Mouse (Mus musculus) hindbrain, postnatal 0 days (tissue): ENCODE measurements around the gene Gm11096. TPM values are rescaled to one million over a fixed set of nuclear protein-coding genes. Genes with fewer than 3 reads are reported as not detected.
A peak's percentile ranks its signal among the peaks of the same experiment; 100 is the strongest.

Experiments used
- ATAC-seq: fragments of 200-750 bp; cut with Nextera tagmentation; 2 replicates; pipeline ENCODE4 v1.8.0; 2017; ENCODE audit warnings: mild to moderate bottlenecking, moderate TSS enrichment, moderate library complexity
- DNase-seq: peaks from one replicate; pipeline ENCODE4 v3.0.0-alpha.2; 2015; ENCODE audit warnings: low spot score
- H3K27ac ChIP-seq: fragments of 300-500 bp; sonication (generic); 2 replicates; pipeline ENCODE4 v1.5.1; 2014; ENCODE audit warnings: mild to moderate bottlenecking
- H3K27me3 ChIP-seq: fragments of 300-500 bp; sonication (generic); 2 replicates; pipeline ENCODE4 v1.6.1; 2014; ENCODE audit warnings: low read length, mixed read lengths; ENCODE audit not compliant: insufficient read depth
- H3K36me3 ChIP-seq: fragments of 300-500 bp; sonication (generic); 2 replicates; pipeline ENCODE4 v1.6.1; 2014; ENCODE audit warnings: low read length, mixed read lengths; ENCODE audit not compliant: insufficient read depth
- H3K4me1 ChIP-seq: fragments of 300-500 bp; sonication (generic); 2 replicates; pipeline ENCODE4 v1.6.1; 2014; ENCODE audit warnings: antibody characterized with exemption, low read length, mixed read lengths; ENCODE audit not compliant: insufficient read depth
- H3K4me2 ChIP-seq: fragments of 300-500 bp; sonication (generic); 2 replicates; pipeline ENCODE4 v1.6.1; 2014; ENCODE audit warnings: low read depth, mild to moderate bottlenecking, low read length, moderate library complexity, mixed read lengths
- H3K4me3 ChIP-seq: fragments of 300-500 bp; sonication (generic); 2 replicates; pipeline ENCODE4 v1.5.1; 2014; ENCODE audit warnings: low read length
- H3K9ac ChIP-seq: fragments of 300-500 bp; sonication (generic); replicated peaks from 2 replicates; pipeline ENCODE4 v1.6.1; 2014; ENCODE audit warnings: mild to moderate bottlenecking, low read length, moderate library complexity, mixed read lengths
- H3K9me3 ChIP-seq: fragments of 300-500 bp; sonication (generic); 2 replicates; pipeline ENCODE4 v1.6.1; 2016; ENCODE audit warnings: low read length, mixed read lengths
- CTCF ChIP-seq: IDR thresholded peaks from 2 replicates; pipeline ENCODE4 v1.5.1; 2016; ENCODE audit warnings: antibody characterized with exemption, control low read depth, low read depth
- WGBS: fragments of 180-500 bp; shearing (Covaris S2); extraction: QIAGEN DNeasy Blood & Tissue Kit; methylation state at CpG from one replicate; pipeline ENCODE4 v1.1.7; 2014; 5-methylcytosine and 5-hydroxymethylcytosine counted together
- polyA plus RNA-seq: library from polyadenylated mRNA; unstranded; fragments of >200 nt; fragmentation: Nextera tagmentation; extraction: Ambion mirVana; gene quantifications from 2 replicates; pipeline ENCODE4 v1.2.1, GENCODE M21; 2015
- total RNA-seq: library from RNA; depleted of rRNA; stranded (reverse); fragments of >200 nt; gene quantifications from 2 replicates; pipeline ENCODE4 v1.2.3, GENCODE M21; 2014

Gm11096 gene
- total and polyA plus RNA-seq, 2 experiments from 2014 or later, result not detected

DNA sequence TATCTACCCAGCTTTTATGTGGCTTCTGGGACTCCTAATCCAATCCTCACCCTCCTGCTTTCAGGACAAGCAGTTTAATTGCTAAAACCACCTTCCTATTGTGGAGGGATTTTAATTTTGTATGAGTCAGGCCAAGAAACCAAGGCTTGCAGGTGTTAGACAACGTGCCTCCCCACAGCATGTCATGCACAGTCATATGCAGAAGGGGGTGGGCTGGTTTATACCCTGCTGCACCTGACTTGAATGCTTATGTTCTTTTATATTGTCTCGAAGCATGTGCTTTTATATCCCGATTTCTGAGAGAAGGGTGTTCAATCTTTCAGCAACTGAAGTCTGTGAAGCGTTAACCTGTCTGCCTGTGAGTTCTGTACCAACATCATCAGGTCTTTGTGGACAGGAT lies 37.3 kb upstream of the Gm11096 start:
- H3K27ac ChIP-seq, result no peak overlapping the region
- no peak for TF ChIP-seq CTCF
- H3K27me3 ChIP-seq, result no peaks in the 10 kb centered on the region
- DNase-seq (no peak), ATAC-seq (no peak)
- no peak overlapping the region for H3K4me2 ChIP-seq
- H3K4me3 ChIP-seq, result no peak overlapping the region
- H3K36me3 ChIP-seq, result peaks cover 6% of the 10 kb centered on the region; the same call in 1 of the 2 replicates
- no peaks in the 10 kb centered on the region for H3K9me3 ChIP-seq
- WGBS, result 47% methylated on average over 4 of the region's 4 CpGs
- 0 out of 2 replicates have a peak, but pooled peaks cover 5% of the 10 kb centered on the region for H3K4me1 ChIP-seq
- H3K9ac ChIP-seq, result no peak overlapping the region

DNA sequence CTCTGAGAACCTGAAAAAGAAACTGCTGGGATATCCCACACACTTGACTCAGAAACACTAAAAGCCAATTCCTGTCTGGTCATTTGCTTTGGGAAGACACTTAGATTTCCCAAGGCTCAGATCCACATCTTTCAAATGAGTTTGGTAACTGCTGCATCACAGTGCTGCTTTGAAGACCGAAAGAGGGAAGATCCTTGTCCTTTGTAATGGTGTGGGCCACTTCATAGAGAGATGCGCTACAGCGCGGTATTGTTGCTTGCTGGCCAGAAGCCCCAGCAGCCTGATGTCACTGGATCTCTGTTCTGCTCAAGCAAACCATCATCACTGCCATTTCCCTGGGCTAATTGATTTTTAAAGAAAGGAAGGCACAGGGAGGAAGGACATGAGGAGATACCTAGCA lies 28.8 kb upstream of the Gm11096 start:
- H3K9ac ChIP-seq, result no peak overlapping the region
- no peak for TF ChIP-seq CTCF
- 87% methylated on average over 4 of the region's 4 CpGs for WGBS
- H3K4me1 ChIP-seq, result no peaks in the 10 kb centered on the region
- no peak overlapping the region for H3K4me3 ChIP-seq
- H3K36me3 ChIP-seq, result peaks cover 2% of the 10 kb centered on the region; the same call in 1 of the 2 replicates
- H3K9me3 ChIP-seq, result no peaks in the 10 kb centered on the region
- DNase-seq (no peak), ATAC-seq (no peak)
- no peak overlapping the region for H3K27ac ChIP-seq
- H3K27me3 ChIP-seq, result no peaks in the 10 kb centered on the region
- H3K4me2 ChIP-seq, result no peak overlapping the region

DNA sequence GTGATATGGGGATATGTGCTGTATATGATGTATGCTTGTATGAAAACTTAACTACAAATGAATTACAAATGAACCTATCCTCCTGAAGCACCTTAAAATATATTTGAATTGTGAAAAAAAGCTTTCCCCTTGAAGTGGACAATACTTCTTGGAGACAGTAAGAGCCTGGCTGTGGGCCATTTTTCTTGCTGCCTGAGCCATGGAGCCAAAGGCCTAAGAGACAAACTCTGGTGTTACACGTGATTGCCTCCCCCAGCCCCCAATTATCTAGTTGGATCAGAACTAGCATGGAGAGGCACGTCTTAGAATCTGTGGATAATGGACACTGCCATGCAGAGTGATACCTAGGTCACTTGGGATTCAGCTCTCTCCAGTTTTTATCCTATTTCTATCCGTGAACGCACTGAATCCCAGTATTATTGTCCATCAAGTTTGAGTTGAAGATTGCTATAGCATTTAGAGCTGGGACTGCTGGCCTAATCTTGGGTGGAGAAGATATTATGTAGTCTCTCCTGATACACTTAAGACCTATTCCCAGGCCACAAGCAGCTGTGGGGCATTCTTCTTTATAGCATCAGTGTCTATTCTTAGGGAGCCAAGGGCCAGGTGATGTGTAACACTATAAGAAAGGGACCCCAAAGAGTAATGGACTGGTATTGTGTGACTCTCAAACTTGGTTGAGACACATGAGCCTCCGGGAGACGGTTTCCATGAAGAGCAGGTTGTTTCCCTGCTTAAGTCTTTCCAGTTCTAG lies 25.0 kb upstream of the Gm11096 start:
- DNase-seq, result no peak
- Histone ChIP-seq H3K4me2 (no peak overlapping the region), H3K9me3 (no peaks in the 10 kb centered on the region), H3K9ac (no peak overlapping the region), H3K27ac (no peak overlapping the region), H3K36me3 (no peaks in the 10 kb centered on the region), H3K4me1 (no peaks in the 10 kb centered on the region), H3K4me3 (no peak overlapping the region), H3K27me3 (no peaks in the 10 kb centered on the region)
- ATAC-seq, result no peak
- TF ChIP-seq CTCF, result no peak
- 78% methylated on average over 6 of the region's 6 CpGs for WGBS

DNA sequence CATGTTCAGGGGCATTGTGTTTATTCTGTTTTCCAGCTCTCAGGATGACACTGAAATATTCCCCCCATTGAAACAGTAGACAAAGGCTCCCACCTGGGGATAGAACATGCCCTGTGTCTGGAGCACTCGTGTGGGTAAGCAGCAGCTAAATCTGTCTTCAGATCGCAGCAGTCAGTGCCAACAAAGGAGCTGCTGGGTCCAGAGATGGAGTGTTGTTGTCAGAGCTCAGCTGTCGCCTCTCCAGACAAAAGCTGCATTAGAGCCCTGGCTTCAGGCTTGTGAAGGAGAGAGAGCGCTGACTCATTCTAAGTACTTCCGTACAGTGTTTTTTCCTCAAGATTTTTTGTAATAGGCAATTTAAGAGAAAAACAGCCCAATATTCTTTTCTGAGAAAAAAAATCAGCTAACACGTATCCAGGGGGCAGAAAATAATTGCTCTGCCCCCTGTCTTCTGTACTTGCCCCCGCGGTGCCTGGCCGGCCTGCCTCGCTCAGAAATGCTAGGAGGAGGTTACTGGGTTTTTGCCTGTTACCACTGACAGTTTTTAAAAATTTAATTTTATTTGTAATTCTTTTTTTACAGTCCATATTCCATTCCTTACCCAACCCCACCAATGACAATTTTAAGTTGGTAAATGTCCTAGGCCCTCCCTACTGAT lies 21.6 kb upstream of the Gm11096 start:
- H3K4me3 ChIP-seq, result no peak overlapping the region
- H3K4me2 ChIP-seq, result no peak overlapping the region
- DNase-seq, result peak; percentile 54
- TF ChIP-seq CTCF, result no peak
- H3K36me3 ChIP-seq, result no peaks in the 10 kb centered on the region
- H3K27ac ChIP-seq, result no peak overlapping the region
- no peak overlapping the region for H3K9ac ChIP-seq
- 50% methylated on average over 10 of the region's 10 CpGs for WGBS
- no peaks in the 10 kb centered on the region for H3K4me1 ChIP-seq
- no peaks in the 10 kb centered on the region for H3K27me3 ChIP-seq
- peak; percentile 61; the same call in 1 of the 2 replicates for ATAC-seq
- no peaks in the 10 kb centered on the region for H3K9me3 ChIP-seq

DNA sequence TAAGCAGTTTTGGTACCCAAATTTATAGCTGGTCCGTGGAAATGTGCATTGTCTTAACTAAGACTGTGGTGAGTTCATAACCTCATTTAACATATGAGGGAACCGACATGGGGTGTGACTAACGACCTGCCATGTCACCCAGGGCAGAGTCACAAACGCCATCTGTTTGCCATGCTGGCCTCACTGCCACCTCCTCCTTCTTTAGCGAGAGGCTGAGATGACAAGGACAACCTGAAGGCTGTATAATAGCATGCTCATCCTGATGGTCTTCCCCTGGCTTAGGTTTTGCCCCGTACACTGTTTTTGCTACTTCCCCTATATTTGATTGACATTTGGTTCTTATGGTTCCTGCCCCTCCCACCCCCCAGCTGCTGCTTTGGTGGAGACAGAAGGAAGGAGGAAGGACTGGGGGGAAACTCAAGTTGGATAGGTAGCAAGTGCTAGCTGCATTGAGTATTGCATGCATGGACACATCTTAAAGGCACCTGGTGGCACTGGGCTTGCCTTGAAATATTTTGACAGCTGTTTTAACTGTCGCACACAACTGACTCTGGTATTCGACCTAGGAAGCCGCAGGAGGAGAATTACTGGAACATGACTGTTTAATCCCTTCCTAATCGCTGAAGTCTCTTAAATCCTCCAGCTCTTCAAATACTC lies 17.2 kb upstream of the Gm11096 start:
- H3K9ac ChIP-seq, result no peak overlapping the region
- H3K4me2 ChIP-seq, result no peak overlapping the region
- no peak overlapping the region for H3K4me3 ChIP-seq
- H3K9me3 ChIP-seq, result no peaks in the 10 kb centered on the region
- no peaks in the 10 kb centered on the region for H3K36me3 ChIP-seq
- 40% methylated on average over 10 of the region's 10 CpGs for WGBS
- TF ChIP-seq CTCF, result no peak
- no peak overlapping the region for H3K27ac ChIP-seq
- ATAC-seq, result peak; percentile 48
- DNase-seq, result peak; percentile 48
- H3K27me3 ChIP-seq, result no peaks in the 10 kb centered on the region
- H3K4me1 ChIP-seq, result no peaks in the 10 kb centered on the region

DNA sequence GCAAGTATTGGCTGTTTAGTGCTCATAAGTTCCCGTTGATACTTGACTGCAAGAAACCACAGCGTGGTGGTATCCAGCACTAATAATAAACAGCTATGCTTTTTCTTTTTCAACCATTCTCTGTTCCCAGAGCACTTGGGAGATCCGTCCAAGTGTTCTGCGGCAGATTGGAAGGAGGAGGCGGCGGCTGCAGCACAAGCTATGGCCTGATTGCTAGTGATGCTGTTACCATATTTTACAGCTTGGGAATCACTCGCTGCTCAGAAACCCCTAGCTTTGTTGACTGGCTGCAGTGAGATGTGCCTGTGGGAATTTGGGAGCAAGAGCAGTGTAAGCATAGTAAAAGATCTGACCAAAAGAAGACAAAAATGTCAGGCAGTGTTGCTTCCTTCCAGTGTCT lies 14.3 kb upstream of the Gm11096 start:
- no peaks in the 10 kb centered on the region for H3K36me3 ChIP-seq
- 81% methylated on average over 7 of the region's 7 CpGs for WGBS
- no peaks in the 10 kb centered on the region for H3K9me3 ChIP-seq
- H3K4me3 ChIP-seq, result no peak overlapping the region
- DNase-seq (no peak), ATAC-seq (no peak)
- no peak overlapping the region for H3K4me2 ChIP-seq
- H3K9ac ChIP-seq, result no peak overlapping the region
- H3K27ac ChIP-seq, result no peak overlapping the region
- no peaks in the 10 kb centered on the region for H3K27me3 ChIP-seq
- no peaks in the 10 kb centered on the region for H3K4me1 ChIP-seq
- no peak for TF ChIP-seq CTCF
